Mouse (Mus musculus): ENCODE measurements at regions not wholly inside any gene's neighbourhood (a gene's known extent, or its start where the extent isn't known, plus 50 kb on each side); places are given as distances from the start of the nearest gene placed in this dataset.

- Histone ChIP-seq H3K9me3 (ENCODE audit: low read length) (no peaks in the 10 kb centered on the region), H3K4me3 (ENCODE audit: low read length) (no peak overlapping the region), H3K27me3 (ENCODE audit: insufficient read depth, low read length) (no peaks in the 10 kb centered on the region), H3K4me2 (replicated peaks; ENCODE audit: low read depth, low read length) (no peak overlapping the region), H3K4me1 (ENCODE audit: insufficient read depth, low read length) (peaks cover 53% of the 10 kb centered on the region), H3K36me3 (ENCODE audit: insufficient read depth, low read length) (no peaks in the 10 kb centered on the region), H3K27ac (ENCODE audit: low read length) (0 out of 2 replicates have a peak overlapping the region, but pooled peaks have one; percentile 25), H3K9ac (replicated peaks; ENCODE audit: low read length) (no peak overlapping the region)
- WGBS = 58% methylated on average over 4 of the region's 4 CpGs
- ATAC-seq (ENCODE audit: low FRiP score, low TSS enrichment) = no peak
Observed at GRCm38 (mm10) chr12:79891942-79892341, 220.9 kb downstream of the Zfp36l1 start.

DNA sequence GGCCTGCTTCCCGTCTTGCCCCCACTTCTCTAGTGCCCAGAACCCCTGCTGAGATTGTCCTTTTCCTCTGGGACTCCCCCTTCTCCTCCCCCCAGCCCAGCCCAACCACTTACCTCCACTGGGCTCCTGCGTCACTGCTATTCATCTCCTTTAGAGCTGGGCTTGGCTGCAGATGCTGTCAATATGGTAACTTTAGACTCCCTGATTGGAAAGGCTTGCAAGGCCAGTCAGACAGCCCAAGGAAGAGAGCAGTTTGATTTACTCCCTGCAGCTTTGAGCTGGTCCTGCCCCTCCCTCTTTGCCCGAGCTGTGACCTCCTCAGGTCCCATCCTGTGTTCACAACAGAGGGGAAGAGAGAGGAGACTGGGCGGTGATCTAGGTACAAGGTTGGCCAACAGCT, 221.9 kb downstream of the Zfp36l1 start:
- 24% methylated on average over 4 of the region's 4 CpGs for WGBS
- no peak overlapping the region for H3K9ac ChIP-seq (replicated peaks; ENCODE audit: low read length)
- peaks cover 52% of the 10 kb centered on the region for H3K4me1 ChIP-seq (ENCODE audit: insufficient read depth, low read length)

DNA sequence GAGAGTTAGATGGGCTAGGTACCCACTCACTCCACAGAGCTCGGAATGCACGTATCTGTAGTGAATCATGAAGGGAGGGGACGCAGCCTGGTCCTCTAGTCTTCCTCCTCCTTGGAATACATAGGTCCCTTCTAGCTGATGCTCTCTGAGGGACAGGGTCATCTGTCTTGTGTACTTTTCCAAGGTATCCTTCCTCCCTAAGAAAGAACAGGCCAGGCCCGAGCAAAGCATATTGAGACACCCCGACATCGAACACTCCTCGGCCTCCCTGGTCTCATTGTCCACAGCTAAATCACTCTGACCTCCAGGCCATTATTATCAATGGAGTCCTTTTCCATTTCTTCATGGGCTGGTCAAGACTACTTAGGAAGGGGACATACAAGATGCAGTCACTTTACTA, 222.5 kb downstream of the Zfp36l1 start:
- H3K4me3 ChIP-seq (ENCODE audit: low read length) = no peak overlapping the region
- ATAC-seq (ENCODE audit: low FRiP score, low TSS enrichment) = no peak
- H3K9ac ChIP-seq (replicated peaks; ENCODE audit: low read length) = no peak overlapping the region
- WGBS = 83% methylated on average over 7 of the region's 7 CpGs
- H3K9me3 ChIP-seq (ENCODE audit: low read length) = no peaks in the 10 kb centered on the region
- H3K27ac ChIP-seq (ENCODE audit: low read length) = peak overlapping the region; percentile 62
- H3K36me3 ChIP-seq (ENCODE audit: insufficient read depth, low read length) = no peaks in the 10 kb centered on the region
- no peak overlapping the region for H3K4me2 ChIP-seq (replicated peaks; ENCODE audit: low read depth, low read length)
- H3K4me1 ChIP-seq (ENCODE audit: insufficient read depth, low read length) = peaks cover 51% of the 10 kb centered on the region
- no peaks in the 10 kb centered on the region for H3K27me3 ChIP-seq (ENCODE audit: insufficient read depth, low read length)

More for the DNA sequence above, 221.9 kb downstream of the Zfp36l1 start:
- H3K4me3 ChIP-seq (ENCODE audit: low read length) = no peak overlapping the region
- peak overlapping the region; percentile 62 for H3K27ac ChIP-seq (ENCODE audit: low read length)
- H3K4me2 ChIP-seq (replicated peaks; ENCODE audit: low read depth, low read length) = no peak overlapping the region
- ATAC-seq (ENCODE audit: low FRiP score, low TSS enrichment) = peak; percentile 61
- H3K36me3 ChIP-seq (ENCODE audit: insufficient read depth, low read length) = no peaks in the 10 kb centered on the region
- H3K9me3 ChIP-seq (ENCODE audit: low read length) = no peaks in the 10 kb centered on the region
- no peaks in the 10 kb centered on the region for H3K27me3 ChIP-seq (ENCODE audit: insufficient read depth, low read length)

- H3K36me3 ChIP-seq (ENCODE audit: insufficient read depth, low read length) = no peaks in the 10 kb centered on the region
- no peak overlapping the region for H3K4me3 ChIP-seq (ENCODE audit: low read length)
- ATAC-seq (ENCODE audit: low FRiP score, low TSS enrichment) = no peak
- WGBS = 88% methylated on average over 4 of the region's 4 CpGs
- H3K4me2 ChIP-seq (replicated peaks; ENCODE audit: low read depth, low read length) = no peak overlapping the region
- H3K27me3 ChIP-seq (ENCODE audit: insufficient read depth, low read length) = no peaks in the 10 kb centered on the region
- peaks cover 43% of the 10 kb centered on the region for H3K4me1 ChIP-seq (ENCODE audit: insufficient read depth, low read length)
- H3K9me3 ChIP-seq (ENCODE audit: low read length) = no peaks in the 10 kb centered on the region
- H3K9ac ChIP-seq (replicated peaks; ENCODE audit: low read length) = no peak overlapping the region
- H3K27ac ChIP-seq (ENCODE audit: low read length) = no peak overlapping the region
Observed at GRCm38 (mm10) chr12:79888812-79889211, 224.0 kb downstream of the Zfp36l1 start.

GRCm38 (mm10) chr12:79888086-79888485, 224.7 kb downstream of the Zfp36l1 start:
- H3K4me1 ChIP-seq (ENCODE audit: insufficient read depth, low read length) = peaks cover 43% of the 10 kb centered on the region
- 61% methylated on average over 4 of the region's 4 CpGs for WGBS
- H3K4me2 ChIP-seq (replicated peaks; ENCODE audit: low read depth, low read length) = no peak overlapping the region
- H3K27ac ChIP-seq (ENCODE audit: low read length) = peak overlapping the region; percentile 78
- no peak overlapping the region for H3K4me3 ChIP-seq (ENCODE audit: low read length)
- no peak for ATAC-seq (ENCODE audit: low FRiP score, low TSS enrichment)
- H3K9ac ChIP-seq (replicated peaks; ENCODE audit: low read length) = no peak overlapping the region
- H3K36me3 ChIP-seq (ENCODE audit: insufficient read depth, low read length) = no peaks in the 10 kb centered on the region
- H3K9me3 ChIP-seq (ENCODE audit: low read length) = no peaks in the 10 kb centered on the region
- no peaks in the 10 kb centered on the region for H3K27me3 ChIP-seq (ENCODE audit: insufficient read depth, low read length)

DNA sequence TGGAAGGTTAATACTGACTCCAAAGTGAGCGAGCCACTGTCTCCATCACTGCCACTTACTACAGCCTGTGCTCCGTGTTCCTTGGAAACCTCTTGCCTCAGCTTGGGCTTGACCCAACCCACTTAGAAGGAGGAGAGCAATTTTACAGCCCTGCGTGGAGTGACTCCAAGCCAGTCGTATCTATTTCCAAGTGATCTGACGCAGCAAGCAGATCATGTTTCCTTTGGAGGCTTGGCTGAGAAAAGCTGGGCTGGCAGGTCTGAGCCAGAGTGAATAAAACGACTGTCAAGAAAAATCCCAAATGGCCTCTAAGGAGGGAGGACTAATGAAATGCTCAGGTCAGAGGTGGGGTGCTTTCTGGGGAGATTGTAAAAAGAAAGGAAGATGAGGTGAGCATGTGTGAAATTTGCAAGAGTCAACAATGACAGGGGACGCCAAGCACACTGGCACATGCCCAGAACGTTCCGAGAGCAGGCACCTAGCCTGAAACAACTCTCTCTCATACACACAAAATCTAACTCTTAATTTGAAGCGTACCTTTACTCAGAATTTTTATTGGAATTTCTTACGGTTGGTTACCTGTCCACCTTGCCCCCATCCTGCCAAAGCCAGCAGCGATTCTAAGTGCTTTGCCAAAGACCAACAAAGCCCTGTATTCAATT, 225.5 kb downstream of the Zfp36l1 start:
- Histone ChIP-seq H3K4me2 (replicated peaks; ENCODE audit: low read depth, low read length) (peak overlapping the region; percentile 16; the same call in 1 of the 2 replicates), H3K9me3 (ENCODE audit: low read length) (no peaks in the 10 kb centered on the region), H3K27ac (ENCODE audit: low read length) (peak overlapping the region; percentile 78), H3K27me3 (ENCODE audit: insufficient read depth, low read length) (no peaks in the 10 kb centered on the region), H3K9ac (replicated peaks; ENCODE audit: low read length) (no peak overlapping the region), H3K4me3 (ENCODE audit: low read length) (no peak overlapping the region), H3K36me3 (ENCODE audit: insufficient read depth, low read length) (no peaks in the 10 kb centered on the region), H3K4me1 (ENCODE audit: insufficient read depth, low read length) (peaks cover 43% of the 10 kb centered on the region)
- peak; percentile 75 for ATAC-seq (ENCODE audit: low FRiP score, low TSS enrichment)
- WGBS = 16% methylated on average over 12 of the region's 12 CpGs

- no peaks in the 10 kb centered on the region for H3K27me3 ChIP-seq (ENCODE audit: insufficient read depth, low read length)
- peaks cover 44% of the 10 kb centered on the region for H3K4me1 ChIP-seq (ENCODE audit: insufficient read depth, low read length)
- no peak overlapping the region for H3K4me2 ChIP-seq (replicated peaks; ENCODE audit: low read depth, low read length)
- H3K4me3 ChIP-seq (ENCODE audit: low read length) = no peak overlapping the region
- WGBS = 62% methylated on average over 3 of the region's 3 CpGs
- H3K27ac ChIP-seq (ENCODE audit: low read length) = peak overlapping the region; percentile 78
- ATAC-seq (ENCODE audit: low FRiP score, low TSS enrichment) = no peak
- no peak overlapping the region; the same call in 1 of the 2 replicates for H3K9ac ChIP-seq (replicated peaks; ENCODE audit: low read length)
- H3K9me3 ChIP-seq (ENCODE audit: low read length) = no peaks in the 10 kb centered on the region
- H3K36me3 ChIP-seq (ENCODE audit: insufficient read depth, low read length) = no peaks in the 10 kb centered on the region
Observed at GRCm38 (mm10) chr12:79886494-79886893, 226.3 kb downstream of the Zfp36l1 start.

- WGBS = 94% methylated on average over 2 of the region's 2 CpGs
- no peaks in the 10 kb centered on the region for H3K27me3 ChIP-seq (ENCODE audit: insufficient read depth, low read length)
- H3K4me2 ChIP-seq (replicated peaks; ENCODE audit: low read depth, low read length) = no peak overlapping the region
- ATAC-seq (ENCODE audit: low FRiP score, low TSS enrichment) = no peak
- peaks cover 44% of the 10 kb centered on the region for H3K4me1 ChIP-seq (ENCODE audit: insufficient read depth, low read length)
- no peak overlapping the region for H3K9ac ChIP-seq (replicated peaks; ENCODE audit: low read length)
- no peak overlapping the region for H3K27ac ChIP-seq (ENCODE audit: low read length)
- H3K36me3 ChIP-seq (ENCODE audit: insufficient read depth, low read length) = no peaks in the 10 kb centered on the region
- no peaks in the 10 kb centered on the region for H3K9me3 ChIP-seq (ENCODE audit: low read length)
- H3K4me3 ChIP-seq (ENCODE audit: low read length) = no peak overlapping the region
Observed at GRCm38 (mm10) chr12:79885286-79885685, 227.5 kb downstream of the Zfp36l1 start.

DNA sequence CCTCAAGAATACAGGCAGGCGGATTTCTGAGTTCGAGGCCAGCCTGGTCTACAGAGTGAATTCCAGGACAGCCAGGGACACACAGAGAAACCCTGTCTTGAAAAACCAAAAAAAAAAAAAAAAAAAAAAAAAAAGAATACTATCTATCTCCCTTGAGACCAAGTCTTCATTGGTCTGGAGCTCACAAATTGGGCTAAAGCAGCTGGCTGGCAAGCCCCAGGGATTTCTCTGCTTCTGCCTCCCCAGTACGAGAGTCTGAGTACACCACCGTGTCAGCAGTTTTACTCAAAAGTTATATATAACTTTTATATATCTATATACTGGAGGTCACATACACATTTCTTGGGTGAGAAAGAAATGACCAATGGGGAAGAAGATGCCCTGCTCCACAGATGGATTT, 229.2 kb downstream of the Zfp36l1 start:
- no peak overlapping the region for H3K9ac ChIP-seq (replicated peaks; ENCODE audit: low read length)
- no peak overlapping the region for H3K4me2 ChIP-seq (replicated peaks; ENCODE audit: low read depth, low read length)
- H3K36me3 ChIP-seq (ENCODE audit: insufficient read depth, low read length) = no peaks in the 10 kb centered on the region
- no peak for ATAC-seq (ENCODE audit: low FRiP score, low TSS enrichment)
- H3K27ac ChIP-seq (ENCODE audit: low read length) = no peak overlapping the region
- H3K9me3 ChIP-seq (ENCODE audit: low read length) = no peaks in the 10 kb centered on the region
- no peaks in the 10 kb centered on the region for H3K27me3 ChIP-seq (ENCODE audit: insufficient read depth, low read length)
- H3K4me3 ChIP-seq (ENCODE audit: low read length) = no peak overlapping the region
- H3K4me1 ChIP-seq (ENCODE audit: insufficient read depth, low read length) = peaks cover 56% of the 10 kb centered on the region
- WGBS = 93% methylated on average over 4 of the region's 4 CpGs

DNA sequence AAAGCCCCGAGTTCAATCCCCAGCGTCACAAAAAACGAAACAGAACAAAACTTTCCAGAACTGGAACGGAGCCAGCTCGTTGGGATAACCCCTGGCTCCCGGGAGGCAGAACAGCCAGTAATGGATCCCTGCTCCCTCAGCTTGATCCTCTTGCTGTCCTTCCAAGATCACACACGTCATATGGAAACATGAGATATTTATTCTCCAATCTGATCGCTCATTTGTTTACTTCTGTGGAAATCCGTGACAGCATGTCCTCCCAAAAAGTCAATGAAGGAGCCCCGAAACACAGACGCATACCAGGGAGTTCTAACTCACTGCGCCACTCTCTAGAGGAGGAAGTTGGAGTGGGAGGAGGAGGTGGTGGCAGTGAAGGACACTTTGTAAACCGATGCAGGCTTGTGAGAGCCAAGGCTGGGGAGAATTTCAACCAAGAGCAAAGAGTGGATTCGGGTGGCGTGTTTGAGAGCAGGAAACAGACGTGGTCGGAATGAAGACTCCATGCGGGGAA, 232.0 kb downstream of the Zfp36l1 start:
- Histone ChIP-seq H3K36me3 (ENCODE audit: insufficient read depth, low read length) (no peaks in the 10 kb centered on the region), H3K27me3 (ENCODE audit: insufficient read depth, low read length) (no peaks in the 10 kb centered on the region), H3K4me1 (ENCODE audit: insufficient read depth, low read length) (peaks cover 39% of the 10 kb centered on the region), H3K9me3 (ENCODE audit: low read length) (peaks cover 3% of the 10 kb centered on the region; the same call in 1 of the 2 replicates), H3K9ac (replicated peaks; ENCODE audit: low read length) (0 out of 2 replicates have a peak overlapping the region, but pooled peaks have one; percentile 7), H3K4me2 (replicated peaks; ENCODE audit: low read depth, low read length) (peak overlapping the region; percentile 17), H3K4me3 (ENCODE audit: low read length) (no peak overlapping the region), H3K27ac (ENCODE audit: low read length) (peak overlapping the region; percentile 93)
- no peak for ATAC-seq (ENCODE audit: low FRiP score, low TSS enrichment)
- WGBS = 20% methylated on average over 18 of the region's 18 CpGs

Data from kidney, embryonic 16.5 days (tissue).